Mouse (Mus musculus) liver, adult 2 months (tissue): ENCODE measurements around the gene Dgkg.

Experiments
- CTCF ChIP-seq: fragments of 200-500 bp; IDR thresholded peaks from 2 replicates; pipeline ENCODE4 v1.5.1; 2011; ENCODE audit warnings: low read depth, low read length, control low read depth
- POLR2A ChIP-seq: fragments of 200-500 bp; IDR thresholded peaks from 2 replicates; pipeline ENCODE4 v1.6.1; 2011; ENCODE audit warnings: low read length, control low read depth; ENCODE audit not compliant: insufficient read depth; ENCODE audit errors: extremely low read depth

GRCm38 (mm10) chr16:22618424-22619056, 38.5 kb downstream of the Dgkg start:
- TF ChIP-seq CTCF (no peak), POLR2A (no peak)
